Mouse (Mus musculus) T-helper 2 cell (primary cell): ENCODE results near the gene Cdh24.

Source experiments
- in situ Hi-C: fragments of 300-600 bp; cut with MboI, MseI; formaldehyde crosslinking; loops from one replicate; pipeline ENCODE4 v1.15.1; 2025; ENCODE audit warnings: high pct_unique_total_duplicates

Gene Cdh24

GRCm38 (mm10) chr14:54643011-54643410, 1.8 kb upstream of the Cdh24 start:
- in situ Hi-C loops, result loop anchor here (5.0 kb wide), 1 partner anchor 71 kb away; no protein-coding TSS in a partner anchor

- in situ Hi-C loops, result loop anchor here (5.0 kb wide), 1 partner anchor 70 kb away; no protein-coding TSS in a partner anchor
These were observed 1.2 kb upstream of the Cdh24 start for GRCm38 (mm10) chr14:54642224-54642944.

GRCm38 (mm10) chr14:54640946-54641304, 239 bp downstream of the Cdh24 start, which contains the start of gene Gm17606:
Gene Gm17606, plus strand, starts transcription at chr14:54640952.
- in situ Hi-C loops, result loop anchor here (5.0 kb wide), 1 partner anchor 69 kb away; no protein-coding TSS in a partner anchor

DNA sequence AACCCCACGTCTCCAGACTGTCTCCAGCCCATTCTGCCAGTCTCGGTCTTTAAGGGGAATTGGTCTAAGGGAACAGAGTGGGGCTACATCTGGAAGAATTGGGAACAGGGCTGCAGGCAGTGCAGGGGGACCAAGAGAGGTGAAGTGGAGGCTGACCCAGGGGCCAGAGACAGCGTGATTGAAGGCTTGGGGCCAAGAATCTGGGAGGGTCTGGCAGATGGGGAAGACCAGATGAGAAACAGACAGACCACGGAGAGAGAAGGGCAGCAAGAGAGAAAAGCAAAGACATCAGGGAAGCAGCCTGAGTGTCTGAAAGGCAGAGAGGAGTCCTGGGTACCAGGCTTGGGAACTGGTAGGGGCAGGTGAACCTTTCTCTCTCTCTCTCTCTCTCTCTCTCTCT, 1.0 kb downstream of the Cdh24 start:
- in situ Hi-C loops, result loop anchor here (5.0 kb wide), 1 partner anchor 68 kb away; no protein-coding TSS in a partner anchor

GRCm38 (mm10) chr14:54638210-54638609, 3.0 kb downstream of the Cdh24 start:
- in situ Hi-C loops, result no loop called here

DNA sequence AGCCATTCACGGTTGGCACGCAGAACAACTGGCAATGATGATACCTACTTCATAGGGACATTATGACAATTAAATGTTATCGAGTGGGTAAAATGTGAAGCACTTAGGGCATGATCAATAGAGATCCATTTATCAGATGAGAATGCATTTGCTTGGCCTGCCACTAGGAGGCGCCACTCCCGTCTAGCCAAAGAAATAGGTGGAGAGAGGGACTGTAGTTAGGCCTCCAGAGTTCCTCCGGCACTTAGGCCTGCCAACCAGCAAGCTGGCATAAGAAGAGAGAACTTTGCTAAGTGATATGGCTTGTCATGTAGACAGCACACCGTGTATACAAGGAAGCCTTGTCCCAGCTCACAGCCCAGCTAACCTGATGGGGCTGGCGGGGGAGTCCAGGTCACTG, 4.2 kb downstream of the Cdh24 start:
- in situ Hi-C loops, result no loop called here

DNA sequence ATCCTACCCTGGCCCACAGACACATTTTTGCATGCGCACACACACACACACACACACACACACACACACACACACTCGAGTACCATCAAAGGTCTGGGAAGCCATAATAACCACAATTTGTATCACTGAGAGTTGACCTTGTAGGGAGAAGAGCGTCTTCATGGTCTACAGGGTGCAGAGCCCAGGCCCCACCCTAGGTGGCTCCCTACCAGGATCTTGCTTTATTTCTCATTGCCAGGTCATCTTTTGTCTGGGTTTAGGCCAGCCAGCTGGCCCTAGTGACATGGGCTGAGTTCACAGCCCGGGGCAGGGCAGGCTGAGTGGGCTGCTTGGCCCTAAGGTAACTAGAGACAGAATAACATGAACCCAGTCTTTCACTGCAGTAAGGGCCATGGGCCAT, 7.0 kb downstream of the Cdh24 start:
- in situ Hi-C loops, result no loop called here

GRCm38 (mm10) chr14:54632252-54632651, 8.9 kb downstream of the Cdh24 start:
- in situ Hi-C loops, result no loop called here

DNA sequence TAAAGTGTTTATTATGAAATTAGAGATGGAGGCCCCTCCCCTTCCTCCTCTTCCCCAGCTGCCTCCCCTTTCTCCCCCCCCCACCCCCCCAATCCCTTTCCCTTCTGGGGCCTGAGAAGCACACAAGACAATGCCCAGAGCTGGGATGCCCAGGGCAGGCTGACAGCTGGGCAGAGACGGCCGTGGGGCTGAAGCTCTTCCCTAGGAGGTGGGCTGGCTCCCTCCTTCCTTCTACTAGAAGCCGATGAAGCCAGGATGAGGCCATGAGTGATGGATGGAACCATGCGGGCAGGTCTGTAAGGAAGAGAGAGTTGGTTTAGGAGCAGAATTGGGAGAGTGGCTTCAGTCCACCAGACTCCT, 9.9 kb downstream of the Cdh24 start:
- in situ Hi-C loops, result no loop called here

GRCm38 (mm10) chr14:54630583-54631239, 10.5 kb downstream of the Cdh24 start:
- in situ Hi-C loops, result no loop called here

GRCm38 (mm10) chr14:54629797-54630196, 11.4 kb downstream of the Cdh24 start:
- in situ Hi-C loops, result no loop called here

- in situ Hi-C loops, result no loop called here
These were observed 13.1 kb downstream of the Cdh24 start for GRCm38 (mm10) chr14:54628103-54628502.

DNA sequence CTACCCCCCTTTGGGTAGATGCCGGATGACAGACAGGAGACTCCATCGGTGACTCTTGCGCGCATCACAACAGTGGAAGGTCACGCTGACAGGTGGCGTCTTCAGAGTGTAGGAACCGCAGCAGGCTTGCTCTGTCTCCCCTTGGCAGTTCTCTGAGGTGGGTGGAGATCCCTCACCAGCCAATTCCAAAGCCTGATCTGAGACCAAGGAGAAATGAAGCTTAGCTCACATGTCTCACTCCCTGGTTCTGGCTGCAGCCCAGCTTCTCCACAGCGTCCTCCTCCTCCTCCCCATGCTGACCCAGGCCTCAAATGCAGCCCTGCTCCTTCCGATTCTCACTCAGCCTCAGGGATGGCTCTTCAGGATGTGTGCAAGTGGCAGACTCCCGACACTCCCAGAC, 16.2 kb downstream of the Cdh24 start:
- in situ Hi-C loops, result no loop called here

DNA sequence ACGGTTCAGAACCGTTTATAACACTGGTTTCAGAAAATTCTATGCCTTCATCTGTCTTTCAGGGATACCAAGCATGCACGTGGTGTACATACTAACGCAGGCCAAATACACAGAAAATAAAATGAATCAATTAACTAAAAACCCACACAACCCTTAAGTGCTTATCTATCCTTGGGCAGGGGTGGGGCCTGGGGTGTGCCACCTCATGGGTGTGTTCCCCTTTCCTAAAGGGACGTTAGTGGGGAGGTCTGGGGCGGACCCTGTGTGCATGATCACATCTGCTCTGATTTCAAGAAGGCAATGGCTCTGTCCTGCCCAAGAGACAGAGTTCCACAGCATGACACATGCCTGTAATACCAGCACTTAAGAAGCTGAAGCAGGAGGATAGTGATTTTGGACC, 17.8 kb downstream of the Cdh24 start:
- in situ Hi-C loops, result no loop called here

- in situ Hi-C loops, result no loop called here
These were observed 20.0 kb downstream of the Cdh24 start, which contains the start of gene Psmb11 for GRCm38 (mm10) chr14:54621133-54621532. Gene Psmb11, plus strand, starts transcription at chr14:54621433.

DNA sequence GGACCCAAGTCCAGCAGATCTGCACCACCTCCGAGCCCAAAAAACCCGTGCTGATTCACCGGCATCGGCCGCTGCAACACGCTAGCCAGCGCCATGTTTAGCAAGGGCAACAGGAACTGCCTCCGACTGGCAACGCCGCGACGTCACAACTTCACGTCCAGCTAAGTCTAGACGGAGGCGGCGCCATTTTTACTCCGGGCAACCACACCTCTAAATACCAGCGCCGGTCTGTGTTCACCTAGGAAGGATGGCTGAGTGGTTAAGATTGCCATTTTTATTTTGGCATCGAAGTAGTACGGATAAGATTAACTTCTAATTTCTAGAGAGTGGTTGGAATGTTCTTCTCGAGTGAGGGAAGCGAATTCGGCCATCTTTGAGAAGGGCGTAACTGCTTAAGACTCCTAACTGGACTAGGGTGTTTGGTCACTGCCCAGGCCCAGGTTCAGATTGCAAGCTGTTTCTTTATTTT, 23.2 kb downstream of the Cdh24 start, which contains the start of gene Psmb5:
Psmb5 (minus strand) TSS at position 126 of the 469 bp plus-strand sequence.
- in situ Hi-C loops, result no loop called here

GRCm38 (mm10) chr14:54617152-54617896, 23.8 kb downstream of the Cdh24 start:
- in situ Hi-C loops, result no loop called here

GRCm38 (mm10) chr14:54616226-54616825, 24.8 kb downstream of the Cdh24 start:
- in situ Hi-C loops, result no loop called here

- in situ Hi-C loops, result loop anchor here (5.0 kb wide), 1 partner anchor 42 kb away; no protein-coding TSS in a partner anchor
These were observed 27.0 kb downstream of the Cdh24 start for GRCm38 (mm10) chr14:54614130-54614529.

- in situ Hi-C loops, result loop anchor here (5.0 kb wide), 1 partner anchor 38 kb away; no protein-coding TSS in a partner anchor
These were observed 30.5 kb downstream of the Cdh24 start for GRCm38 (mm10) chr14:54610648-54611047.

DNA sequence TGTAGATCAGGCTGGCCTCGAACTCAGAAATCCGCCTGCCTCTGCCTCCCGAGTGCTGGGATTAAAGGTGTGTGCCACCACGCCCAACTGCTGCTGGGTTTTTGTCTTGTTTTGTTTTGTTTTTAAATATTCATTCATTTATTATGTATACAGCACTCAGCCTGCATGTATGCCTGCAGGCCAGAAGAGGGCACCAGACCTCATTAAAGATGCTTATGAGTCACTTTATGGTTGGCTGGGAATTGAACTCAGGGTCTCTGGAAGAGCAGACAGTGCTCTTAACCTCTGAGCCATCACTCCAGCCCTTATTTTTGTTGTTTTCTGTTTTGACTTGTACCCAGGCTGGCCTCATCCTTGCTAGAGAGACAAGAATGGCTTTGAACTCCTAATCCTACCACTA, 31.2 kb downstream of the Cdh24 start:
- in situ Hi-C loops, result loop anchor here (5.0 kb wide), 1 partner anchor 38 kb away; no protein-coding TSS in a partner anchor
